Mouse (Mus musculus) kidney, embryonic 14.5 days (tissue): Measurements from ENCODE around the gene Ncam1. TPM values are rescaled to one million over a fixed set of nuclear protein-coding genes. Genes with fewer than 3 reads are reported as not detected.

Experiments used
- ATAC-seq: fragments of 200-750 bp; cut with Nextera tagmentation; 2 replicates; pipeline ENCODE4 v1.8.0; 2017; ENCODE audit warnings: moderate number of reproducible peaks, mild to moderate bottlenecking, moderate TSS enrichment, moderate library complexity; ENCODE audit not compliant: low FRiP score, low TSS enrichment
- H3K27ac ChIP-seq: fragments of 300-500 bp; sonication (generic); 2 replicates; pipeline ENCODE4 v1.5.1; 2014; ENCODE audit warnings: low read depth, mild to moderate bottlenecking, low read length, moderate library complexity, mixed read lengths
- H3K27me3 ChIP-seq: fragments of 300-500 bp; sonication (generic); 2 replicates; pipeline ENCODE4 v1.6.1; 2014; ENCODE audit warnings: mild to moderate bottlenecking, low read length; ENCODE audit not compliant: control insufficient read depth, insufficient read depth
- H3K36me3 ChIP-seq: fragments of 300-500 bp; sonication (generic); 2 replicates; pipeline ENCODE4 v1.6.1; 2014; ENCODE audit warnings: low read length, mixed read lengths; ENCODE audit not compliant: control insufficient read depth, insufficient read depth
- H3K4me1 ChIP-seq: fragments of 300-500 bp; sonication (generic); 2 replicates; pipeline ENCODE4 v1.6.1; 2014; ENCODE audit warnings: low read length, mixed read lengths; ENCODE audit not compliant: control insufficient read depth, insufficient read depth
- H3K4me2 ChIP-seq: fragments of 300-500 bp; sonication (generic); replicated peaks from 2 replicates; pipeline ENCODE4 v1.6.1; 2014; ENCODE audit warnings: low read depth, mild to moderate bottlenecking, low read length
- H3K4me3 ChIP-seq: fragments of 300-500 bp; sonication (generic); 2 replicates; pipeline ENCODE4 v1.5.1; 2014; ENCODE audit warnings: mild to moderate bottlenecking, low read length
- H3K9ac ChIP-seq: fragments of 300-500 bp; sonication (generic); 2 replicates; pipeline ENCODE4 v1.6.1; 2014; ENCODE audit warnings: low read depth, mild to moderate bottlenecking, low read length, moderate library complexity
- H3K9me3 ChIP-seq: fragments of 300-500 bp; sonication (generic); 2 replicates; pipeline ENCODE4 v1.6.1; 2016; ENCODE audit warnings: low read length; ENCODE audit not compliant: control insufficient read depth
- WGBS: fragments of 180-500 bp; shearing (Covaris S2); extraction: QIAGEN DNeasy Blood & Tissue Kit; methylation state at CpG from one replicate; pipeline ENCODE4 v1.1.7; 2014; 5-methylcytosine and 5-hydroxymethylcytosine counted together
- polyA plus RNA-seq: library from polyadenylated mRNA; unstranded; fragments of >200 nt; fragmentation: Nextera tagmentation; extraction: Ambion mirVana; gene quantifications from 2 replicates; pipeline ENCODE4 v1.2.1, GENCODE M21; 2014

The Ncam1 gene
- polyA plus RNA-seq, 1 experiment from 2014 or later: 126 TPM

DNA sequence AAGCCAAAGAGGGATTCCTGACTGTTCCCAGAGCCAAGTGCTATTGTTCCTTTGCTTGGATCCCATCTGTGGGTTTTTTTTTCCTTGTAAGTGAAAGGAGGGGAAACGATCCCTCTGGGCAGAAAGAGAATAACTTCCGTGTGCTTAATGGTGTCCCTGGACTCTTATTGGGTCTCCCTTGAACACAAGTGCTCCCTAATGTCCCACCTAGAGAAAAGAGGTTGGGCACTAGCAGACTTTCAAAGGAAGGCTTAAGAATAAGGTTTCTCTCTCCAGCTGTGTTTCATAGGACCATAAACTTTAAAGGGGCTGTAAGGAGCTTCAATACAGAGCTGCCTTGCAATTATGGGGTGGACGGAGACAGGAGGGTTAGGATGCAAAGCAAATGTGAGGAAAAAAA lies 119.5 kb downstream of the Ncam1 start:
- WGBS: 40% methylated on average over 3 of the region's 3 CpGs
- Histone ChIP-seq H3K4me3 (no peak overlapping the region), H3K27ac (no peak overlapping the region), H3K4me2 (no peak overlapping the region), H3K4me1 (0 out of 2 replicates have a peak, but pooled peaks cover 11% of the 10 kb centered on the region), H3K36me3 (no peaks in the 10 kb centered on the region), H3K9ac (no peak overlapping the region), H3K9me3 (no peaks in the 10 kb centered on the region), H3K27me3 (no peaks in the 10 kb centered on the region)
- ATAC-seq: no peak

DNA sequence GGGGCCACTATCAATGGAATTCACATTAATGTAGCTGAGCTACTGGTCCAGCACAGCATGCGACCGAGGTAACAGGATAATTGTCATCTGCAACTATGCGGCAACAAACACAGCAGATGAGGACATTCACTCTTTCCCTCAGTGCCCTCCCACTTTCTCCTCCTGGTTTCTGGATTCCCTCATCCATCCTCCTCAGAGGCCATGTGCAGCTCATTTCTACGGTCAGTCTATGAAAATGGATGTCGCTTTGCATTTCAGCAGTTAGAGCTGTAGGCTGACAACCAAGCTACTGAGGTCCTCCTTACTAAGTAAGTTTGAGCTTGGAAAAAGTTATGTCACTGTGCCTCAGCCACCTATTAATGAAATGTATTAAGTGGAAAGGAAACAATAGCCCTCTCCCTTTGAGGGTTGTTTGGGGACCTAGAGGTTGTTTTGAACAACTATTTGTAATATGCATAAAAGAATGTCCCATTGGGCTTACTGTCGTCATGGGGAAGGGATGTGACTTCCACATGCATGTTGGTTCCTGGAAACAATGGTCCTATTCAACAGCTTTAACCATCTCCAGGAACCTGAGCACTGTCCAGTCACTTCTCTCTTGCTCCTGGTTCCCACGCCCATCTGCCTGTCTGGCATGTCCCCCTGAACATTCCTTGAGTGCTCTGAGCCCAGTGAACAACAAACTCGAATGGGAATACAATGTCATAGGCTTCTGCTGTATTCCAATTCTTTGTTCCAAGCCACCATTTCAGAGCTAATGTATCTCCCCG lies 122.8 kb downstream of the Ncam1 start:
- H3K4me1 ChIP-seq: peaks cover 7% of the 10 kb centered on the region; the same call in 1 of the 2 replicates
- H3K4me3 ChIP-seq: no peak overlapping the region
- no peaks in the 10 kb centered on the region; the same call in 1 of the 2 replicates for H3K36me3 ChIP-seq
- 79% methylated on average over 9 of the region's 9 CpGs for WGBS
- no peak overlapping the region for H3K4me2 ChIP-seq
- no peaks in the 10 kb centered on the region for H3K9me3 ChIP-seq
- no peak overlapping the region for H3K9ac ChIP-seq
- ATAC-seq: no peak
- H3K27me3 ChIP-seq: no peaks in the 10 kb centered on the region
- H3K27ac ChIP-seq: no peak overlapping the region

DNA sequence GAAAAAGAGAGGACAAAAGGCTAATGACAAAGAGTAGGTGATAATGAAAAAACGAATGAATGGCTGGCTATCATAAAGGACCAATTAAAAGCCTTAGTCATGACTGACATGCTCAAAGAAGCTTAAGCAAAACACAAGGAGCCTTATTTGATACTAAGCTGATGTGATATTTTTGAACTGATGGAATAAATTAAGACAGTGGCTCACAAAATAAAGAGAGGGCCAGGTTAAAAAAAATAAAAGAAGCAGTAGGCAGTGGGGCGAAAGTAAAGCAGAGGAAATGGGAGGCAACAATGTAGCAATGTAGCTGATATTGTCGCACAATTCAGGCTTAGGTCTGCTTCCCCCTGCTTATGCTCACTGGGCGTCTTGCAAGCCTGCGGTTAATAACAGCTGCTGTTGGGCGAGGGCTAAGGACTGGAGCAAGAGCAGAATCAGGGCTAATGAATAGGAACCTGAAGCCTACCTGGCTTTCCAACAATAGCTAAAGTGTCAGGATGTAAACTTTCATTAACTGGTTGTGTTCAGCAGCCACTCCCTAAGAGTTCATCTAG lies 126.0 kb downstream of the Ncam1 start:
- Histone ChIP-seq H3K9ac (no peak overlapping the region), H3K9me3 (no peaks in the 10 kb centered on the region), H3K4me1 (peaks cover 7% of the 10 kb centered on the region; the same call in 1 of the 2 replicates), H3K36me3 (no peaks in the 10 kb centered on the region; the same call in 1 of the 2 replicates), H3K27ac (no peak overlapping the region), H3K4me3 (no peak overlapping the region), H3K27me3 (no peaks in the 10 kb centered on the region), H3K4me2 (no peak overlapping the region)
- ATAC-seq: no peak
- WGBS: 62% methylated on average over 6 of the region's 6 CpGs

DNA sequence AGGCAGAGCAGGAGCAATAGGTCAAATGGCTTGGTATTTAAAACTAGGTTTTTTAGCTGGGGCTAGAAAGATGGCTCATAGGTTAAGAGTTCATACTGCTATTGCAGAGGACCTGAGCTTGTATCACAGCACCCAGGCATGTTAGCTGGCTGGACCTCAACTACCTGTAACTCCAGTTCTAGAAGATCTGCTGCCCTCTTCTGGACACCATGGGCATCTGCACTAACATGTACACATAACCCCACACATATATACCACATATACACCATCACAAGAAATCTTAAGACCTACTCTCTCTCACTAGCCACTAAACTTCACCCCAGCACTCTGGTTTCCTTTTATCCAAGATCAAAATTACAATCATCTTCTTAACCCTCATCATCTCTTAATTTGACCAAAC lies 131.7 kb downstream of the Ncam1 start:
- no peak for ATAC-seq
- no peaks in the 10 kb centered on the region for H3K9me3 ChIP-seq
- H3K4me1 ChIP-seq: peaks cover 5% of the 10 kb centered on the region; the same call in 1 of the 2 replicates
- H3K27me3 ChIP-seq: no peaks in the 10 kb centered on the region
- no peak overlapping the region for H3K9ac ChIP-seq
- no peak overlapping the region for H3K27ac ChIP-seq
- H3K4me2 ChIP-seq: no peak overlapping the region
- no peak overlapping the region for H3K4me3 ChIP-seq
- no peaks in the 10 kb centered on the region; the same call in 1 of the 2 replicates for H3K36me3 ChIP-seq

DNA sequence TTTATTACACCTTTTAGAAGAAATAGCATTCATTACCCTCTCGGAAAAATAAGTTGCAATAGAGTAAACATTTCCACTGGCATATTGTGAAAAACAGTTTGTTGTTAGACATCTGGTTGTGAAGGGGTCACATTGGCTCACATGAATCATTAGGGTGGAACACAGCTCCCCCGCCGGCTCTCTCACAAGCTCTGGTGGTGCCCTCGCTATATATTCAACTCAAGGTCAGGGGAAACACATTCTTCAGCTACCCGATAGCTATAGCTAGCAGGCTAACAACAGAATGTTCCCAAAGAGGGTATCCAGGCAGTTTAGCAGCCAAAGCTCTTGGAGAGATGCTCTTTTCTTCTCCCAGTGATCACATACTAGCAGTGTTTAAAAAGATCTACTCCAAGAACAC lies 133.4 kb downstream of the Ncam1 start:
- Histone ChIP-seq H3K27me3 (no peaks in the 10 kb centered on the region), H3K27ac (no peak overlapping the region), H3K4me1 (peaks cover 5% of the 10 kb centered on the region; the same call in 1 of the 2 replicates), H3K4me2 (no peak overlapping the region), H3K36me3 (no peaks in the 10 kb centered on the region), H3K9me3 (no peaks in the 10 kb centered on the region), H3K9ac (no peak overlapping the region), H3K4me3 (no peak overlapping the region)
- 15% methylated on average over 5 of the region's 5 CpGs for WGBS
- ATAC-seq: no peak

DNA sequence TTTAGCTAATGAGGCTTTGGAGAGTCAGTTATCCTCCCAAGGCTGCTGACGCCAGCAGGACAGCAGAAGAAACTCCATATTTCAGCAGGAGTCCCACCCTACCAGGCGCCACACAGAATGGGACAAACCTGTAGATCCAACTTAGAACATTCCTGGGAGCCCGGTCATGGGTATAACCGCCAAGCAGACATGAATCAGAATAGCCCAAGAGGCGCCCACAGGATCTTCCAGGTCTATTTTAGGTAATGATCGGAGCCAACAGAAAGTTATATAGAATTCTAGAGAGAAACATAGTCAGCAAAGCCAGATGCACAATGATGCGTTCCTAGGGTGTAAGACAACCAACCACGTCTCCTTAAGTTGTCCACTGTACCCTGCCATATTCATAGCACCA lies 134.8 kb downstream of the Ncam1 start:
- no peak overlapping the region for H3K4me3 ChIP-seq

DNA sequence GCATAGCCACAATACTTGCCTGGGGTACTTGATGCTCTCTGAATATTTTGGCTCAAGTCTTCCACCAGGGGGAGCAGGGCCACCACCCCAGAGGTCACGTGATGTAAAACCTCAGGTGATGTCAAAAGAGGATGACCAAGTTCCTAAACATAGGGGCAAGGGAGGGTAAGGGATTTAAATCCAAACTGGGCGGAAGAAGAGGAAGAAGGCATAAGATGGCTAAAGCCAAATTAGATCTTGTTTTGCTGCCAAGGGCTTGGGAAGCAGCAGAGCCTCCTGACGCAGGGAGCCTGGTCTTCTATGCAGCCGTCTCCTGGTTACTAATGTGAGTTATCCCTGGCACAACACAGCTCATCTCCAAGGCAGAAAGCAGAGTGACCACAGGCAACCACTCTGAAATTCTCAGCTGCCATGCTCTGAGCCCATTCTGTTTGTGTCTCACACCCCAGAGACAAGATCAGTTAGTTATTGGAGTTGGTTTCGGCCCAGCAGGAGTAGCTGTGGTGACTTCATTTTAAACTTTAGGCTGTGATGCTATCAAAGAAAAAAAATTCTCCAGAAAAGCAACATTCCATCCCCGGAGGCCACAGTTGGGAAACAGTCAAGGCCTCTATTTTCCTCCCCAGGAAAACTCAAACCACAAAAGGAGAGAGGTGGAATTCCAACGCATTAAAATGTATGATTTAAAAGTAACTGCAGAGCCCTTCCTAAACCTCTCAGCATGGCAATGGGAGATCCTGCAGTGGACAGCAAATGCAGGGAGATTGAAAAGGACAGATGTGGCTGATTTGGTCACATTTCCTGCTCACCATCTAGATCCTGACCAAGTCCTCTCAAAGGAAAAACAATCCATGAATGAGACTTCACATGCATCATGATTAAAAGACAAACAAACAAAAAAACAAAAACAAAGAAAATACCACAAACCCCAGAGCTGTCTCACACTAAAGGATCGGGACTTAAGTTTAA lies 135.5 kb downstream of the Ncam1 start:
- 78% methylated on average over 8 of the region's 8 CpGs for WGBS
- no peaks in the 10 kb centered on the region for H3K27me3 ChIP-seq
- H3K36me3 ChIP-seq: no peaks in the 10 kb centered on the region
- no peak overlapping the region for H3K4me2 ChIP-seq
- no peak overlapping the region for H3K9ac ChIP-seq
- ATAC-seq: no peak
- H3K27ac ChIP-seq: no peak overlapping the region
- no peak overlapping the region for H3K4me3 ChIP-seq
- H3K4me1 ChIP-seq: peaks cover 5% of the 10 kb centered on the region; the same call in 1 of the 2 replicates
- H3K9me3 ChIP-seq: no peaks in the 10 kb centered on the region

More for the DNA sequence above, 134.8 kb downstream of the Ncam1 start:
- no peak for ATAC-seq
- no peak overlapping the region for H3K27ac ChIP-seq
- 91% methylated on average over 8 of the region's 8 CpGs for WGBS
- no peak overlapping the region for H3K9ac ChIP-seq
- H3K27me3 ChIP-seq: no peaks in the 10 kb centered on the region
- no peaks in the 10 kb centered on the region for H3K9me3 ChIP-seq
- no peaks in the 10 kb centered on the region for H3K36me3 ChIP-seq
- peaks cover 5% of the 10 kb centered on the region; the same call in 1 of the 2 replicates for H3K4me1 ChIP-seq
- no peak overlapping the region for H3K4me2 ChIP-seq

DNA sequence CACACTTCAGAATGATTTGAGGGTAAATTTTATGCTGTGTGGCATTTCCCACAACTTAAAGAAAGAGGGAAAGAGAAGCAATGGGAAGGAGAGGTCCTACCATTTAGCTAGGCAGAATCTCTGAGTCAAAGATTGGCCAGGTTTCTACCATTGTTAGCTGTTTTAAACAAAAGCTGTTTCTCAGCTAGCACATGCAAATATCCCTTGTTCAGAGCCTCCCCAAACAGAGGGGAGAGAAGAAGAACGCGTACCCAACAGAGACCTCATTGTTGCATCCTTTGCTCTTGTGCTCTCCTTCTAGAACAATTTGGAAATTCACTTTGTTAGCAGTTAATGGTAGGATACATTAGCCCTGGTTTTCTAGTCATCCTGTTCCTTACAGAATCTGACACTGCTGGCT lies 137.2 kb downstream of the Ncam1 start:
- no peaks in the 10 kb centered on the region for H3K27me3 ChIP-seq
- H3K4me1 ChIP-seq: peaks cover 5% of the 10 kb centered on the region; the same call in 1 of the 2 replicates
- no peak for ATAC-seq
- no peak overlapping the region for H3K9ac ChIP-seq
- H3K27ac ChIP-seq: no peak overlapping the region
- H3K4me2 ChIP-seq: no peak overlapping the region
- no peak overlapping the region for H3K4me3 ChIP-seq
- 92% methylated on average over 2 of the region's 2 CpGs for WGBS
- H3K36me3 ChIP-seq: no peaks in the 10 kb centered on the region
- H3K9me3 ChIP-seq: no peaks in the 10 kb centered on the region
